Mouse (Mus musculus): ENCODE data around the gene Ccer2.

Gene Ccer2

DNA sequence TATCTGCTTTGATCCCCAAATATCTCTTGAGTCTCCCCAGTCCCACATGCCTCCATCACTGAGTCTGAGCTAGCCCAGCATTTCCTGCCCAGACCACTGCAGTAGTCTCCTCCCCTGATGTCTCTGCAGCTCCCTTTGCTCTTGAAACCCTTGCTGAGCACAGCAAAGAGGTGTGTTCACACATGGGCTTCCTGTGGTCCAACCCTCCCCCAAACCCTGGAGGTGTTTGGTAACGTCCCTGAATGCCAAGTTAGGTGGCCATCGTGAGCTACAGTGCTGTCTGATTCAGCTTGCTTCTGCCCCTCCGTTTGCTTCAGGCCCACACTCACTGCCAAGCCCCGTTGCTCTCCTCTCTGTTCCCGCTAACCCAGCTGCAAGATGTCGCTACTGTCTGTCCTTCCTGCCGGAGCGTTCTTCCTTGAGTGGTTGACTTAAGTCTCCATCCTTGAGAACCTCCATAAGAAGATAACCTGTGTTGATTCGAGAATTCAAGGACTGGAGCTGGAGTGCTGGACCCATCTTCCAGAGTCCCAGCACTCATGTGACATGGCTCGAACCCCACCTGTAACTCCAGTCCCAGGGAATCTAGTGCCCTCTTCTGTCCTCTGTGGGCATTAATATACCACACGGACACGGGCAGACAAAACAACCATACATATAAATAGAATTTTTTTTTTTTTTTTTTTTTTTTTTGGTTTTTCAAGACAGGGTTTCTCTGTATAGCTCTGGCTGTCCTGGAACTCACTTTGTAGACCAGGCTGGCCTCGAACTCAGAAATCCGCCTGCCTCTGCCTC is 36.6 kb downstream of the Ccer2 start:
- DNase-seq (ENCODE audit: low spot score) = no peak

GRCm38 (mm10) chr7:28793834-28794233 is 37.9 kb downstream of the Ccer2 start:
- DNase-seq (ENCODE audit: low spot score) = no peak

GRCm38 (mm10) chr7:28794496-28794895 is 38.5 kb downstream of the Ccer2 start:
- no peak for DNase-seq (ENCODE audit: low spot score)

GRCm38 (mm10) chr7:28795832-28796231 is 39.9 kb downstream of the Ccer2 start:
- DNase-seq (ENCODE audit: low spot score) = no peak

DNA sequence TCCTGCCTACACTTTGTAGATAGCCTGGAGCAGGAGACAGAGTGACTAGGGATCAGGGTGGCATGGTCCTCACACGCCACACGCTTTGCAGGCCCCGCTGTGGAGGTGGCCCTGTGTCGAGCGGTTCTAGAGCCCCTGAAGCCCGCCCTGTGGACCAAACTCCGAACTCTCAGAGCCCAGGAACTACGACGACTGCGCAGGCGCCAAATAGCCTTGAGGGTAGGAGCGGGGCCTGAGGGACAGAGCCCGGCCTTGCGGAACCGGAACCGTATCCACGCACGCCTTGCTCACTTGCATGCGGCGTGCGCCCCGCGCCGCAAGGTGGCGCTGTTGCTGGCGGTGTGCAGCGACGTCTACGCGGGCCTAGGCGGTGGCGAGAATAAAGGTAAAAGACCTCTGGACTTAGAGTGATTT is 40.6 kb downstream of the Ccer2 start:
- peak; percentile 72 for DNase-seq (ENCODE audit: low spot score)

- DNase-seq (ENCODE audit: low spot score) = no peak
Measured at GRCm38 (mm10) chr7:28799994-28800393, 44.0 kb downstream of the Ccer2 start.

- DNase-seq (ENCODE audit: low spot score) = no peak
Measured at GRCm38 (mm10) chr7:28801451-28801850, 45.5 kb downstream of the Ccer2 start.

DNA sequence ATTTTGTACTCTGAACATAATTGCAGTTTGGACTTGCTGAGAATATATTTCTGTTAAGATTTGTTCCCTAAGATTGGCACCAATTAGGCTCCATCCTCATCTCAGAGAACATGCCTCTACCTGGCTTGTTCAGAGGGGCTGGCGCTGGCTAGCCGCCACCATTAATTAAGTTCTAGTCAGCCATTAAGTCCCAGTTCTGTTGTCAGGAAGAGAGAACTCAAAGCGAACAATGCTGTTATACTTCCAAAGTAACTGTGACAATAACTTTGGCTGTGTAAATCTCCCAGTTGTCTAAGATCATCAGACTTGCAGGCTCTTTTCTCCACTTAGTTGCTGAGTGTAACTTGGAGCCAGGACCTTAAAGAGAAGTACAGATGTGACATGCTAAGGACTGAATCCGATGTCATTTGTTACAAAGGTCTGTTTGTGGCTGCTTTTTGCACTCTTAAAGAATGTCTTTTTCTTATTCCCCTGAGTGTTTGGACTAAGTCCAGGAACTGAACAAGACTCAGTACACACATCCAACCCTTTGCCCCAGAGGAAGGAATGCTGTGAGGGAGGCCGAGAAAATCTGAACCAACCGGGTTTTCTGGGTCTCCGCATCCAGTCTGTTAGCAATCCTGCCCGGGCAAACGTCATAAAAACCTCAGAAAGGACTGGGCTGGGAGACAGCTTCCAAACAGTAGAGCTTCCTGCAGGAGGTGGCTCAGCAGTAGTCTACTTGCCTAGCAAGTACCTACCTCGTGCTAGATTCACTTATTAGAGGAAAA is 46.1 kb downstream of the Ccer2 start:
- no peak for DNase-seq (ENCODE audit: low spot score)

GRCm38 (mm10) chr7:28802846-28803588 is 47.0 kb downstream of the Ccer2 start:
- DNase-seq (ENCODE audit: low spot score) = no peak

DNA sequence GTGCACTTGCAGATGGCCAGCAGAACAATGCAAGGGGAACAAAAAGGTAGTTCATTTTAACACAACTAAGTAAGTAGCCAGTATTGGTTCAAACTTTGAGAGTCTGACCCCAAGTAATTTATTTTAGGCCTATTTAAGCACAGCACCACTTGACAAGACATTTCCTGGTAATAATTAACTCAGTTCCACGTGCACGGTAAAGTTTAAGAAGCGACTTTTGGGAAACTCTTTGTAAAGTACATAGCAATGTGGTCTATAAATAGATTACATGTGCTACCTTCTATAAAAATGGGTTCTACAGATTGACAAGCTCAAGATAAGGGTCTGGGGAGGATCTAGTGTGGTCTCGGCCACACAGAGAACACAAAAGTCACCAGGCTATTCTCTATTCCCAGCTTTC is 47.8 kb downstream of the Ccer2 start:
- DNase-seq (ENCODE audit: low spot score) = no peak

DNA sequence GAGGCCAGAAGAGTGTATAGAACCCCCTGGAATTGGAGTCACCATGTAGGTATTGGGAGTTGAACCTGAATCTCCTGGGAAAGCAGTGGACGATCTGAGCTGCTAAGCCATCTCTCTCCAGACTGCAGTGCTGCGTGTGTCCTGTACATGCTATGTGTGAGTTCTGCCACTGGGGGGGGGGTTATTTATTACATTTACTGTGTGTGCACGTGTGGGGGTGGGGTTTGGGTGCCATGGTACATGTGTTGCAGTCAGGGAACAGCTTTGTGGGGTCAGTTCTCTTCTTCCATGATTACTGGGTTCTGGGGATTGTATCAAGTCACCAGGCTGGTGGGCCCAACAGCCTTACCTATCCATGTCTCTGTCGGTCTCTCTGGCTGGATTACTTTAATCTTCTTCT is 50.9 kb downstream of the Ccer2 start:
- no peak for DNase-seq (ENCODE audit: low spot score)

GRCm38 (mm10) chr7:28807641-28808220 is 51.8 kb downstream of the Ccer2 start:
- no peak for DNase-seq (ENCODE audit: low spot score)

DNA sequence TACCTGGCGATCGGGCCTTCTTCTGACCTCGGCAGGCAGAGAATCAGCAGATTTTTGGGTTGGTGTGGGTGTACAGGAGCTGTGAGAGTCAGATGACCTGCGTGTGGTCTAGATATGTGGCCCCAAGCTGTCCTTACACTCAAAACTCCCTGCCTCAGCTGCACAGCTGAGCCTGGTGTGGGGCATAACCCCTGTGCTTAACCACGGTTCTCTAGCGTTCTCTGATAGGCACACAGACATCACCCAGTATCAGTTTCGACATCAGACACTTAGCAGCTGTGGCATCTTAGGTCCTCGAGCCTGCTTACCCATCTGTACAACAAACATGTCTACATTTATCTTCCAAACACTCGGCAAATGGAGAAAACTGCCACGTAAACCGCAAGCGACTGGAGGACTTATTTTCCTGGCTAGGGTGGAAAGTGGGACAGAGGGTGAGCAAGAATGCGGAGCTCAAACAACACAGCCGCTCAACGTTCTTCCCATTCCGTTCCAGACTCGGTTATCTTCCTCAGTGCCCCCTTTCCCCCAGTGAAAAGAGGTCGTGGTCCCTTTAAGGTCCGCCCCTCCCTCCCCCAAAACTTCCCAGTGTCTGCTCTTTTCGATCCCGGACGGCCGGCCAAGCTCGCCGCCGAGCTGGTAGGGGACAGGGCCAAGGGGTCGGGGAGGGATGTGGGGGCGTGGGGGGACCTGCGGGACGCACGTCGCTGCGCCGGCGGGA is 52.4 kb downstream of the Ccer2 start, which contains the start of gene Hnrnpl:
Gene Hnrnpl (plus strand): TSS at position 321 of the 721 bp plus-strand sequence.
- DNase-seq (ENCODE audit: low spot score) = no peak

Data from spleen, adult 12 weeks (tissue).